Comparison of ENCODE assay signal across 25 mouse cellular contexts in genomic region chr1:105827374-105827773, GRCm38 (mm10). TPM values are rescaled to one million over a fixed set of nuclear protein-coding genes. Genes with fewer than 3 reads are reported as not detected.
"Had no signal": no experiment of that assay in that cellular context is flagged by ENCODE, and none has a peak within 500 bp of the region (broad histone marks: within the 10 kb centered on the region; RNA-seq: fewer than 3 reads in every experiment).

No protein-coding gene starts in this region.

- H3K9ac ChIP-seq: embryonic facial prominence, embryonic 12.5 days; embryonic facial prominence, embryonic 13.5 days; forebrain, embryonic 12.5 days; forebrain, embryonic 13.5 days; forebrain, embryonic 15.5 days; forebrain, postnatal 0 days had no signal

- H3K9me3 ChIP-seq: embryonic facial prominence, embryonic 12.5 days; embryonic facial prominence, embryonic 13.5 days; forebrain, embryonic 10.5 days; forebrain, embryonic 12.5 days; forebrain, embryonic 13.5 days; forebrain, embryonic 15.5 days had no signal

- H3K4me2 ChIP-seq: embryonic facial prominence, embryonic 12.5 days; embryonic facial prominence, embryonic 13.5 days; forebrain, embryonic 12.5 days; forebrain, embryonic 13.5 days; forebrain, embryonic 15.5 days had no signal

- H3K27ac ChIP-seq: embryonic facial prominence, embryonic 12.5 days; embryonic facial prominence, embryonic 13.5 days; forebrain, embryonic 10.5 days; forebrain, embryonic 12.5 days; forebrain, embryonic 13.5 days; forebrain, embryonic 15.5 days; gastrocnemius, adult 2 months; heart, adult 2 months had no signal

- H3K27me3 ChIP-seq: embryonic facial prominence, embryonic 12.5 days; embryonic facial prominence, embryonic 13.5 days; forebrain, embryonic 12.5 days; forebrain, embryonic 13.5 days; forebrain, embryonic 15.5 days had no signal

- H3K36me3 ChIP-seq: embryonic facial prominence, embryonic 12.5 days; embryonic facial prominence, embryonic 13.5 days; forebrain, embryonic 10.5 days; forebrain, embryonic 12.5 days; forebrain, embryonic 15.5 days had no signal

- H3K4me1 ChIP-seq: embryonic facial prominence, embryonic 12.5 days; embryonic facial prominence, embryonic 13.5 days; forebrain, embryonic 12.5 days; forebrain, embryonic 13.5 days; forebrain, embryonic 15.5 days had no signal

- H3K4me3 ChIP-seq: embryonic facial prominence, embryonic 12.5 days; embryonic facial prominence, embryonic 13.5 days; erythroblast, embryonic 14.5 days; forebrain, embryonic 10.5 days; forebrain, embryonic 12.5 days; forebrain, embryonic 13.5 days; forebrain, embryonic 15.5 days; gastrocnemius, adult 2 months; heart, adult 2 months had no signal

- DNase-seq: cerebellum, adult 18-20 months; cerebellum, adult 2 months; cerebellum, adult 8-10 months; cerebellum, adult 9-10 months; cerebellum, adult 9-11 months; cerebellum, postnatal 14 days; cerebellum, postnatal 25 days; cerebellum, postnatal 36 days; embryo, embryonic 11 days; forebrain, postnatal 0 days; gastrocnemius, adult 2 months; gastrocnemius, postnatal 10 days; gastrocnemius, postnatal 14 days; gastrocnemius, postnatal 25 days; gastrocnemius, postnatal 36 days; heart, adult 2 months had no signal

- ATAC-seq: forebrain, embryonic 13.5 days; forebrain, embryonic 14.5 days; forebrain, embryonic 15.5 days; forebrain, embryonic 16.5 days; forebrain, postnatal 0 days had no signal

RNA-seq across cellular contexts. Expression of gene Tnfrsf11a, which starts 46.9 kb away (rescaled TPM):
- polyA plus RNA-seq: erythroblast, embryonic 14.5 days had no signal
